Mouse (Mus musculus) liver, postnatal 0 days (tissue): ENCODE data around the gene Btg2.

Experiments
- CTCF ChIP-seq: sonication (generic); IDR thresholded peaks from 2 replicates; pipeline ENCODE4 v1.5.1; 2016; ENCODE audit warnings: antibody characterized with exemption, low read depth
- EP300 ChIP-seq: IDR thresholded peaks from 2 replicates; pipeline ENCODE4 v1.6.1; 2016; ENCODE audit warnings: antibody characterized with exemption, low read depth, mild to moderate bottlenecking

GRCm38 (mm10) chr1:134117110-134117509 is 38.2 kb upstream of the Btg2 start:
- TF ChIP-seq CTCF (no peak), EP300 (no peak)
